Mouse (Mus musculus): ENCODE results near the gene Krt90.
A peak's percentile ranks its signal among the peaks of the same experiment; 100 is the strongest.

The Krt90 gene

GRCm38 (mm10) chr15:101562850-101563249 lies at the start of gene Krt90:
Gene Krt90, minus strand, starts transcription at chr15:101562950.
- no peak for DNase-seq (ENCODE audit: low spot score)

GRCm38 (mm10) chr15:101599123-101599522 lies 36.4 kb upstream of the Krt90 start:
- peak; percentile 76 for DNase-seq (ENCODE audit: low spot score)

- peak; percentile 12 for DNase-seq (ENCODE audit: low spot score)
These were observed 25.5 kb upstream of the Krt90 start for GRCm38 (mm10) chr15:101588216-101588615.

GRCm38 (mm10) chr15:101584456-101584855 lies 21.7 kb upstream of the Krt90 start:
- no peak for DNase-seq (ENCODE audit: low spot score)

- no peak for DNase-seq (ENCODE audit: low spot score)
These were observed 20.6 kb upstream of the Krt90 start for GRCm38 (mm10) chr15:101583211-101583965.

- no peak for DNase-seq (ENCODE audit: low spot score)
These were observed 19.0 kb upstream of the Krt90 start for GRCm38 (mm10) chr15:101581701-101582100.

GRCm38 (mm10) chr15:101575506-101575905 lies 12.8 kb upstream of the Krt90 start:
- no peak for DNase-seq (ENCODE audit: low spot score)

GRCm38 (mm10) chr15:101573796-101574345 lies 11.1 kb upstream of the Krt90 start, which contains the start of gene Krt75:
Gene Krt75, minus strand, starts transcription at chr15:101573904.
- no peak for DNase-seq (ENCODE audit: low spot score)

- DNase-seq (ENCODE audit: low spot score), result peak; percentile 32
These were observed 5.0 kb upstream of the Krt90 start for GRCm38 (mm10) chr15:101567780-101568179.

GRCm38 (mm10) chr15:101558034-101558646 lies 4.6 kb downstream of the Krt90 start:
- DNase-seq (ENCODE audit: low spot score), result peak; percentile 70

GRCm38 (mm10) chr15:101553169-101553568 lies 9.6 kb downstream of the Krt90 start:
- peak; percentile 81 for DNase-seq (ENCODE audit: low spot score)

- no peak for DNase-seq (ENCODE audit: low spot score)
These were observed 10.6 kb downstream of the Krt90 start for GRCm38 (mm10) chr15:101552188-101552587.

- DNase-seq (ENCODE audit: low spot score), result no peak
These were observed 12.2 kb downstream of the Krt90 start, which contains the start of gene Krt82 for GRCm38 (mm10) chr15:101550567-101550966. Gene Krt82, minus strand, starts transcription at chr15:101550667.

- DNase-seq (ENCODE audit: low spot score), result peak; percentile 30
These were observed 18.3 kb downstream of the Krt90 start for GRCm38 (mm10) chr15:101544478-101544877.

GRCm38 (mm10) chr15:101542543-101542942 lies 20.2 kb downstream of the Krt90 start:
- no peak for DNase-seq (ENCODE audit: low spot score)

- no peak for DNase-seq (ENCODE audit: low spot score)
These were observed 24.2 kb downstream of the Krt90 start for GRCm38 (mm10) chr15:101538580-101538900.

- DNase-seq (ENCODE audit: low spot score), result peak; percentile 43
These were observed 24.7 kb downstream of the Krt90 start for GRCm38 (mm10) chr15:101537864-101538579.

- no peak for DNase-seq (ENCODE audit: low spot score)
These were observed 26.5 kb downstream of the Krt90 start for GRCm38 (mm10) chr15:101536054-101536850.

- DNase-seq (ENCODE audit: low spot score), result no peak
These were observed 30.0 kb downstream of the Krt90 start, which contains the start of gene Krt84 for GRCm38 (mm10) chr15:101532720-101533119. Gene Krt84, minus strand, starts transcription at chr15:101532820.

GRCm38 (mm10) chr15:101522556-101523232 lies 40.1 kb downstream of the Krt90 start:
- no peak for DNase-seq (ENCODE audit: low spot score)

- peak; percentile 93 for DNase-seq (ENCODE audit: low spot score)
These were observed 43.0 kb downstream of the Krt90 start for GRCm38 (mm10) chr15:101519792-101520191.
